Mouse (Mus musculus): Measurements from ENCODE around the gene Slc26a11.

The Slc26a11 gene

GRCm38 (mm10) chr11:119355443-119356385, at the start of gene Slc26a11, which contains the start of gene Sgsh:
Gene Slc26a11, plus strand, starts transcription at chr11:119355557.
Gene Sgsh, minus strand, starts transcription at chr11:119355536.
- DNase-seq (ENCODE audit: low spot score): peak; percentile 80

GRCm38 (mm10) chr11:119306762-119307657, 48.3 kb upstream of the Slc26a11 start:
- no peak for DNase-seq (ENCODE audit: low spot score)

GRCm38 (mm10) chr11:119307658-119307867, 47.8 kb upstream of the Slc26a11 start, which contains the start of gene Card14:
Gene Card14, plus strand, starts transcription at chr11:119307768.
- DNase-seq (ENCODE audit: low spot score): no peak

GRCm38 (mm10) chr11:119307916-119308315, 47.4 kb upstream of the Slc26a11 start:
- DNase-seq (ENCODE audit: low spot score): peak; percentile 20

- no peak for DNase-seq (ENCODE audit: low spot score)
Measured at GRCm38 (mm10) chr11:119310621-119311020, 44.7 kb upstream of the Slc26a11 start.

- no peak for DNase-seq (ENCODE audit: low spot score)
Measured at GRCm38 (mm10) chr11:119314252-119314936, 41.0 kb upstream of the Slc26a11 start.

- DNase-seq (ENCODE audit: low spot score): no peak
Measured at GRCm38 (mm10) chr11:119316720-119317119, 38.6 kb upstream of the Slc26a11 start.

GRCm38 (mm10) chr11:119322521-119322920, 32.8 kb upstream of the Slc26a11 start:
- no peak for DNase-seq (ENCODE audit: low spot score)

- no peak for DNase-seq (ENCODE audit: low spot score)
Measured at GRCm38 (mm10) chr11:119325068-119325467, 30.3 kb upstream of the Slc26a11 start.

- no peak for DNase-seq (ENCODE audit: low spot score)
Measured at GRCm38 (mm10) chr11:119330592-119330991, 24.8 kb upstream of the Slc26a11 start.

- DNase-seq (ENCODE audit: low spot score): peak; percentile 24
Measured at GRCm38 (mm10) chr11:119331970-119332369, 23.4 kb upstream of the Slc26a11 start.

- DNase-seq (ENCODE audit: low spot score): no peak
Measured at GRCm38 (mm10) chr11:119338271-119339059, 16.9 kb upstream of the Slc26a11 start.

GRCm38 (mm10) chr11:119339179-119339578, 16.2 kb upstream of the Slc26a11 start:
- DNase-seq (ENCODE audit: low spot score): no peak

GRCm38 (mm10) chr11:119339637-119340036, 15.7 kb upstream of the Slc26a11 start:
- DNase-seq (ENCODE audit: low spot score): peak; percentile 94

- DNase-seq (ENCODE audit: low spot score): no peak
Measured at GRCm38 (mm10) chr11:119344178-119344577, 11.2 kb upstream of the Slc26a11 start.

GRCm38 (mm10) chr11:119344865-119345264, 10.5 kb upstream of the Slc26a11 start:
- DNase-seq (ENCODE audit: low spot score): no peak

GRCm38 (mm10) chr11:119347125-119347524, 8.2 kb upstream of the Slc26a11 start:
- DNase-seq (ENCODE audit: low spot score): no peak

GRCm38 (mm10) chr11:119352113-119352512, 3.2 kb upstream of the Slc26a11 start:
- DNase-seq (ENCODE audit: low spot score): no peak

GRCm38 (mm10) chr11:119353946-119354345, 1.4 kb upstream of the Slc26a11 start:
- no peak for DNase-seq (ENCODE audit: low spot score)

GRCm38 (mm10) chr11:119354798-119355442, 437 bp upstream of the Slc26a11 start:
- no peak for DNase-seq (ENCODE audit: low spot score)

- no peak for DNase-seq (ENCODE audit: low spot score)
Measured at GRCm38 (mm10) chr11:119359089-119359488, 3.7 kb downstream of the Slc26a11 start.

All from retina, embryonic 14.5 days (tissue).